Mouse (Mus musculus): ENCODE measurements at regions not wholly inside any gene's neighbourhood (a gene's known extent, or its start where the extent isn't known, plus 50 kb on each side); places are given as distances from the start of the nearest gene placed in this dataset.
"Not testable (repeated sequence)": the region's sequence is repeated elsewhere in the genome, so short reads cannot be mapped to it uniquely, and the experiment has no call there.

- Histone ChIP-seq H3K4me3 (no peak overlapping the region), H3K27ac (no peak overlapping the region)
- no peak for DNase-seq
- no peak for TF ChIP-seq CTCF (IDR thresholded peaks at IDR 0.05)
- intact Hi-C loops (cut with DNase I), result no loop called here
Observed at GRCm38 (mm10) chr6:109193603-109194002, 365.2 kb downstream of the Edem1 start.

DNA sequence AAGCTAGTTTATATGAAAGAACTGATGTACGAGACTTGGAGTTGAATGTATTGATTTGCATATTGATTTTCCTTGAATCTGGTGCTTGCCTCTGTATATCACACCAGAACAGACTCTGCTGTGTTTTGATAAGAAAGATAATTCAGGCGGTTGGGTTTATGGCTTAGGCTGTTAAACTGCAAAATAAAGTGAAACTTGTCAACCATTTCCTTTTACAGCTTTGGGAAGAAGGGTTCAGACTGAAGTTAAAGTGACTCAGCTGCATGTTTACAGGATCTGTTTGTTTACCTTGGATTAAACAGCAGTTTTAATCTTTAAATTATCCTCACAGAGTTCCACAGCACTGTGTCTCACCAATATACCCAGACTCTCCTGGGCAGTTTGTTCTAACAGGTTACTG is 381.3 kb downstream of the Edem1 start:
- TF ChIP-seq CTCF (IDR thresholded peaks at IDR 0.05), result no peak
- intact Hi-C loops (cut with DNase I), result no loop called here

DNA sequence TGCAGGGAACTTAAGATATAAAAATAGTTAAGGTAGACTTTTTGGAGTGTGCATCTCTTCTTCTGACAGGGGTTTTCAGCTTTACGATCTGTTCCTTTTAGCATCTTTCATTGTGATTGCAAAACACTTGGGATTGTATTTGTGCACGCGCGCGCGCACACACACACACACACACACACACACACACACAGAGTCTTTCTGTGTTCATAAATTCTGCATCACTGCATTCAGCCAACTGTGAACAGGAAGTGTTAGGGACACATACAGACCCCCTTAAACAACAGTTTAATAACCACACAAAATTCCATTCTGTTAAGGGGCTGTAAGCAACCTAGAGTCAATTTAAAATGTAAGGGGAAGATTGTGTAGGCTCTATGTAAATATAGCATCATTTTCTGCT is 401.9 kb downstream of the Edem1 start:
- DNase-seq, result no peak
- Histone ChIP-seq H3K27ac (no peak overlapping the region), H3K4me3 (no peak overlapping the region)
- intact Hi-C loops (cut with DNase I), result no loop called here
- TF ChIP-seq CTCF (IDR thresholded peaks at IDR 0.05), result no peak

More for the DNA sequence above, 381.3 kb downstream of the Edem1 start:
- no peak overlapping the region for H3K4me3 ChIP-seq
- no peak for DNase-seq
- no peak overlapping the region for H3K27ac ChIP-seq

DNA sequence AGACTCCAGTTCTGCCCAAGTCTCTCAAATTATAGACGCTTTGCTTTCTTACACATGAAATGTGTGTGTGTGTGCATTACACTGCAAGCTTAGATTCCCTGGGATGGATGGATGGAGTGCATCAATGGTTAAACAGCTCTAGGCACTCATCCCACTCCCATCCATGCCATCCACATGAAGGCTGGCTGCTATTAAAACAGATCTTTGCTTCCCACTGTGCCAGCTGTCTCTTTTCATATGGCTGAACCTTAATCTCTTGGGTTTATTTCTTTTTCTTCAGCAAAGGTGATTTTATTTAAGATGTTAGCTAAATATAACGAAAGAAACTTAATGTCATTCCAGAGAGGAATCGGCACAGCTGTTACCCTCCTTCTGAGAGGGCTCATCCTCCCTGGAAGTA is 405.0 kb downstream of the Edem1 start:
- DNase-seq, result no peak
- TF ChIP-seq CTCF (IDR thresholded peaks at IDR 0.05), result no peak
- intact Hi-C loops (cut with DNase I), result no loop called here

GRCm38 (mm10) chr6:109245666-109246065 is 417.2 kb downstream of the Edem1 start:
- DNase-seq, result no peak
- intact Hi-C loops (cut with DNase I), result no loop called here
- TF ChIP-seq CTCF (IDR thresholded peaks at IDR 0.05), result no peak
- no peak overlapping the region for H3K27ac ChIP-seq
- no peak overlapping the region for H3K4me3 ChIP-seq

More for the DNA sequence above, 405.0 kb downstream of the Edem1 start:
- Histone ChIP-seq H3K4me3 (no peak overlapping the region), H3K27ac (no peak overlapping the region)

DNA sequence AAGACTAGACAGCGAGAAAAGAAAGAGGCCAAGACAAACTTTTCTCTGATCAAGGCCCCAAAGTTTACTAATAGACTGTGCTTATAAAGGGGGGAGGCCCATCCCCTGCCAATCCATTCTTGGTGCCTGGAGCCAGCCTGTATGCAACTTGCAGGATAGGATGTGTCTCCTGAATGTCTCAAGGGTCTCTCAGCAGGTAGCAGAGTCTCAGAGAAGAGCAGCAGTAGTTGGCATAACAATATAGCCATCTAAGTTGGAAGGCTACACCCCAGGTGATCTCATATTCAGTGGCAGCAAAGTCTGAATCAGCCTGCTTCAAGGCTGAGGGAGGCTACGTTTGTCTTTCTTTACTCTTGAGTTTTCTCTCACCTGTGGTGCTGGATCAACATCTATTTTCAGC is 418.1 kb downstream of the Edem1 start:
- intact Hi-C loops (cut with DNase I); DNase-seq; H3K4me3 ChIP-seq; H3K27ac ChIP-seq: not testable (repeated sequence)
